Mouse (Mus musculus) G1E (cell line): ENCODE data around the gene Rprd2.
"Not testable (repeated sequence)": the region's sequence is repeated elsewhere in the genome, so short reads cannot be mapped to it uniquely, and the experiment has no call there.

Source experiments
- CTCF ChIP-seq: IDR thresholded peaks from 2 replicates; pipeline ENCODE4 v1.5.1; 2012; ENCODE audit warnings: low read depth, low read length, inconsistent platforms, mixed read lengths
- POLR2AphosphoS5 ChIP-seq: IDR thresholded peaks from 2 replicates; pipeline ENCODE4 v1.6.1; 2012; ENCODE audit warnings: low read depth, low read length, inconsistent platforms; ENCODE audit not compliant: insufficient replicate concordance

DNA sequence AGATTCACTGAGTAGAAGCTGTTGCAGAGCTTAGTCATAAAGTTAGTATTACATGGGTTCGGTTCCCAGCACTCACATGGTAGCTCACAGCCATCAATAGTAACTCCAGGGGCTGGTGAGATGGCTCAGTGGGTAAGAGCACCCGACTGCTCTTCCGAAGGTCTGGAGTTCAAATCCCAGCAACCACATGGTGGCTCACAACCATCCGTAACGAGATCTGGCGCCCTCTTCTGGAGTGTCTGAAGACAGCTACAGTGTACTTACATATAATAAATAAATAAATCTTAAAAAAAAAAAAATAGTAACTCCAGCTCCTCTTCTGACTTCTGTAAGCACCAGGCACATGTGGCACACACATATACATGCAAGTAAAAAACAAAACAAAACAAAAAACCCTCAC, 11.0 kb downstream of the Rprd2 start:
- TF ChIP-seq CTCF, POLR2AphosphoS5: not testable (repeated sequence)
